Mouse (Mus musculus) embryonic fibroblast, embryonic 13.5 days (primary cell): Measurements from ENCODE around the gene Ccdc148.

Source experiments
- CTCF ChIP-seq: IDR thresholded peaks from 2 replicates; pipeline ENCODE4 v1.5.1; 2011; ENCODE audit warnings: mild to moderate bottlenecking, control low read depth, low read length, moderate library complexity, borderline replicate concordance; ENCODE audit not compliant: insufficient read depth
- POLR2A ChIP-seq: IDR thresholded peaks from 2 replicates; pipeline ENCODE4 v1.6.1; 2011; ENCODE audit warnings: low read depth, mild to moderate bottlenecking, control low read depth, low read length, moderate library complexity

- TF ChIP-seq CTCF (no peak), POLR2A (no peak)
Measured at GRCm38 (mm10) chr2:58829981-58830742, 330.3 kb downstream of the Ccdc148 start.
